Mouse (Mus musculus) lung, embryonic 16.5 days (tissue): ENCODE results near the gene Slc4a4. TPM values are rescaled to one million over a fixed set of nuclear protein-coding genes. Genes with fewer than 3 reads are reported as not detected.

Experiments
- ATAC-seq: fragments of 200-750 bp; cut with Nextera tagmentation; 2 replicates; pipeline ENCODE4 v1.8.0; 2017; ENCODE audit warnings: low read depth, mild to moderate bottlenecking, moderate library complexity
- H3K27ac ChIP-seq: fragments of 300-500 bp; sonication (generic); 2 replicates; pipeline ENCODE4 v1.5.1; 2014; ENCODE audit warnings: mild to moderate bottlenecking, control low read depth, low read length
- H3K27me3 ChIP-seq: fragments of 300-500 bp; sonication (generic); 2 replicates; pipeline ENCODE4 v1.6.1; 2014; ENCODE audit warnings: low read depth, low read length, mixed read lengths; ENCODE audit not compliant: control insufficient read depth, insufficient read depth
- H3K36me3 ChIP-seq: fragments of 300-500 bp; sonication (generic); 2 replicates; pipeline ENCODE4 v1.6.1; 2014; ENCODE audit warnings: low read length; ENCODE audit not compliant: control insufficient read depth, insufficient read depth
- H3K4me1 ChIP-seq: fragments of 300-500 bp; sonication (generic); replicated peaks from 2 replicates; pipeline ENCODE4 v1.6.1; 2014; ENCODE audit warnings: low read length, mixed read lengths; ENCODE audit not compliant: control insufficient read depth, insufficient read depth
- H3K4me2 ChIP-seq: fragments of 300-500 bp; sonication (generic); 2 replicates; pipeline ENCODE4 v1.6.1; 2014; ENCODE audit warnings: low read depth, low read length, control low read depth
- H3K4me3 ChIP-seq: fragments of 300-500 bp; sonication (generic); 2 replicates; pipeline ENCODE4 v1.5.1; 2014; ENCODE audit warnings: mild to moderate bottlenecking, low read length, control low read depth
- H3K9ac ChIP-seq: fragments of 300-500 bp; sonication (generic); 2 replicates; pipeline ENCODE4 v1.6.1; 2014; ENCODE audit warnings: low read length, control low read depth
- H3K9me3 ChIP-seq: fragments of 300-500 bp; sonication (generic); 2 replicates; pipeline ENCODE4 v1.6.1; 2016; ENCODE audit warnings: low read length; ENCODE audit not compliant: control insufficient read depth
- WGBS: fragments of 180-500 bp; shearing (Covaris S2); extraction: QIAGEN DNeasy Blood & Tissue Kit; methylation state at CpG from one replicate; pipeline ENCODE4 v1.1.7; 2014; 5-methylcytosine and 5-hydroxymethylcytosine counted together
- polyA plus RNA-seq: library from polyadenylated mRNA; unstranded; fragments of >200 nt; fragmentation: Nextera tagmentation; extraction: Ambion mirVana; gene quantifications from 2 replicates; pipeline ENCODE4 v1.2.1, GENCODE M21; 2015

Gene Slc4a4
- polyA plus RNA-seq, 1 experiment from 2014 or later: 2.8 TPM

DNA sequence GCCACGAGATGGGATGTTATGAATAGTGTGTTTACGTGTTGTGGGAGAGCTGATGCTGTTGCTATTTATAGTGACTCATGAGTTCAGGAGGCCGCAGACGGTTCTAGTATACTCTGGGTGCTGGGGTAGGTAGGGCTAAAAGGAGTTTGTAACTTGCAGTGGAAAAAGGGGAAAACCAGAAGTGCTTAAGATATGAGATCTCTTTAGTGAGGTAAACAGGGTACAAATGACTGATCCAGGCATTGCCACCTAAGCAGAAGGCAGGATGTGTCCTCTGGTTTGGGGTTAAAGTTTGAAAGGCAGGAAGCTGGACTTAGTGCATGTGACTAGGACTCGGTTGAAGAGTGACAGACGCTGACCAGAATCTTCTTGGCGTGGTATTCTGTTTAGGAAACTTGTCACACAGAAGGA is 74.7 kb downstream of the Slc4a4 start:
- ATAC-seq: no peak
- no peak overlapping the region for H3K27ac ChIP-seq
- WGBS: 49% methylated on average over 7 of the region's 7 CpGs
- H3K4me1 ChIP-seq: peaks cover 7% of the 10 kb centered on the region; the same call in 1 of the 2 replicates
- no peaks in the 10 kb centered on the region for H3K27me3 ChIP-seq
- H3K4me3 ChIP-seq: no peak overlapping the region
- H3K36me3 ChIP-seq: no peaks in the 10 kb centered on the region
- H3K9me3 ChIP-seq: no peaks in the 10 kb centered on the region
- no peak overlapping the region for H3K4me2 ChIP-seq
- H3K9ac ChIP-seq: no peak overlapping the region

DNA sequence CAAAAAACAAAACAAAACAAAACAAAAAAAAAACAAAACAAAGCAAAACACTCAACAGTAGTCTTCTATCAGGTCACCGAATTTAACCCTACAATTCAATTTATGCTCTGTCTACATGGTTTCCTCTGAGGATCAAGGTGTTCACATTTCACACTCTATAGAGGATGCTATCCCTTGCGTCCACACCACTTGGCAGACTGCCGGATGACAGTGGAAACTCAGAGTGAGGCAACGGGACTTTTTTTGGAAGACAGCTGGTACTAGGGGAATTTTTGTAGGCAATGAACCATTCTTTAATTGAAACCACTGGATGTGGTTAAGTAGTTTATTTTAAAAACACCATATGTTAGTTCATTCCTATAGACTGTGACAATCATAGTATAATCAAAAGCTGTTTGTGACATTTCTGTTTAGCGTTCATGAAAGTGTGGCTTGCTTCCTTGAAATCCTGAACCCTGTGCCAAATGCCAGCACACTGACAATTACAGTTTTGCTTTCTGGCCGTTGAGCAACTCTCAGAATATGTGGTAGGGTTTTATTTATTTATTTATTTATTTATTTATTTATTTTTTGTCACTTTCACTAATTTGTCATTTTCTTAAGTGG is 78.2 kb downstream of the Slc4a4 start:
- H3K9ac ChIP-seq: no peak overlapping the region
- no peak overlapping the region for H3K4me2 ChIP-seq
- peaks cover 7% of the 10 kb centered on the region; the same call in 1 of the 2 replicates for H3K4me1 ChIP-seq
- no peaks in the 10 kb centered on the region for H3K9me3 ChIP-seq
- H3K36me3 ChIP-seq: no peaks in the 10 kb centered on the region
- no peak overlapping the region for H3K4me3 ChIP-seq
- H3K27me3 ChIP-seq: no peaks in the 10 kb centered on the region
- peak; percentile 72; the same call in 1 of the 2 replicates for ATAC-seq
- 53% methylated on average over 6 of the region's 6 CpGs for WGBS
- no peak overlapping the region for H3K27ac ChIP-seq

DNA sequence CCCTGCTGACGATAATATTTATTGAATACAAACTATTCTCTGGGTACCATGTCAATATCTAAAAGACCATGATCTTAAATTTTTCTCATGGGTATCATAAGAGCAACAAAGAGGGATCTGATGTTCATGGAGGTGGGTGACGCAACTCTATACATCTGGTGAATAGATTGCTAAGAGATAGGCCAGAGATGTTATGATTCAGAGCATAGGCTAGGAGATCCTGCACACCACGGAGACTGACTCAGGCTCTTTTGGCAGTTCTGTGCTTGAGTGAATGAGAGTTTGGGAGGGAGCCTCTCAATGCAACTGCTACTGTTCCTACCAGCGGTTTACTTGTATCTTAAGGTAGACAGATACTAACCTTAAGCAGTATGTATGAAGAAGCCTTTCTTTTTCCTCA is 79.9 kb downstream of the Slc4a4 start:
- no peak for ATAC-seq
- Histone ChIP-seq H3K27ac (no peak overlapping the region), H3K9ac (no peak overlapping the region), H3K27me3 (no peaks in the 10 kb centered on the region), H3K36me3 (no peaks in the 10 kb centered on the region), H3K9me3 (no peaks in the 10 kb centered on the region), H3K4me3 (no peak overlapping the region), H3K4me1 (peaks cover under 1% of the 10 kb centered on the region; the same call in 1 of the 2 replicates), H3K4me2 (no peak overlapping the region)
- WGBS: 88% methylated on average over 4 of the region's 4 CpGs

DNA sequence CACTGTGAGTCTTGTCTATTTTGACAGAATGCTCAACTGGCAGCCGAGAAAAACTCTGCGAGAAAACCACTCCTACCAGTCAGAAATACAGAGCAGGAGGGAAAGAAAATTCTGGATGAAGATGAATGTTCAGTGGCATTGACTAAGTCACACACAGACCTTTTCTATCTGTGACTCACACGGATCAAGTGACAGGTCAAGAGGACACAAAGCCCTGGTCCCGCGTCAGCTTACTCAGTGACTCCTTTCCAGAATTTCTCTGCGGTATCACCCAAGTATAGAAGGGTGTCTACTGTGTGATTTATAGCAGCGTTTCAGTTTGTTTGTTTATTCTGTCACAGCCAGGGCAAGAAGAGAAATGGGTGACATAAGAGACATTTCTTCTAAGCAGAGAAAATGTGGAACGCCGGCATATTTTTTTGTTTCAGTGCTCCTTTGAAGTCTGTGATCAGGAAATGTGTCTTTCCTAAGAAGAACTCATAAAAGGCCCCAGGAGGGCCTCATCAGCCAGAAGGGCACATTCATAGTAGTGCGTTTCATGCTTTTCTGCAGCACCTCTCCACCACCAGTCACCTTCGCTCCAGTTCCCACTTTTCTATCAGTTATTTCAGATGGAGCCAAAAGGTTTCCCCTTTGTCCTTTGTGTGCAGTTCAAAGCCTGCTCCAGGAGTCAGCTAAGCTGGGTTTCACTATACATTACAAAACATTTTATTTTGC is 82.5 kb downstream of the Slc4a4 start:
- no peak; the same call in 1 of the 2 replicates for ATAC-seq
- no peaks in the 10 kb centered on the region for H3K27me3 ChIP-seq
- WGBS: 26% methylated on average over 11 of the region's 11 CpGs
- no peaks in the 10 kb centered on the region for H3K4me1 ChIP-seq
- no peaks in the 10 kb centered on the region for H3K36me3 ChIP-seq
- no peak overlapping the region for H3K4me3 ChIP-seq
- no peak overlapping the region for H3K9ac ChIP-seq
- no peak overlapping the region for H3K27ac ChIP-seq
- no peaks in the 10 kb centered on the region for H3K9me3 ChIP-seq
- no peak overlapping the region for H3K4me2 ChIP-seq

DNA sequence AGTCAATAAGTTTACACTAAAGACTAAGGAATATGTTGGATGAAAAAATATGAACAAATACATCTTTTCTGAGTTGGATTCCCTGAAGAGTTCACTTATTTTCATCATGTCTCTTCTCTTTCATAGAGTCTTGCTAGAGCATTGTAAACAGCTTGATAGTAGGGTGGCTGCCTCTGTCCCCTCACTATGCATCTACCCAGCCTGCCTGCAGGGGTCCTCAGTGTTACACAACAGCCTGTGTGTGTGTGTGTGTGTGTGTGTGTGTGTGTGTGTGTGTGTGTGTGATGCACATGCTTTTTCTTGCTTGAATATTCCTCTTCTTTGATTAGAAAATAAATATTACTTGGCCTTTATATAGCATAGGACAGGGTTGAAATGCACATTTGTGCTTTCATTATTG is 84.9 kb downstream of the Slc4a4 start:
- no peaks in the 10 kb centered on the region for H3K4me1 ChIP-seq
- H3K4me2 ChIP-seq: no peak overlapping the region
- H3K27me3 ChIP-seq: no peaks in the 10 kb centered on the region
- H3K4me3 ChIP-seq: no peak overlapping the region
- ATAC-seq: no peak
- H3K27ac ChIP-seq: no peak overlapping the region
- H3K9me3 ChIP-seq: no peaks in the 10 kb centered on the region
- no peaks in the 10 kb centered on the region for H3K36me3 ChIP-seq
- no peak overlapping the region for H3K9ac ChIP-seq

DNA sequence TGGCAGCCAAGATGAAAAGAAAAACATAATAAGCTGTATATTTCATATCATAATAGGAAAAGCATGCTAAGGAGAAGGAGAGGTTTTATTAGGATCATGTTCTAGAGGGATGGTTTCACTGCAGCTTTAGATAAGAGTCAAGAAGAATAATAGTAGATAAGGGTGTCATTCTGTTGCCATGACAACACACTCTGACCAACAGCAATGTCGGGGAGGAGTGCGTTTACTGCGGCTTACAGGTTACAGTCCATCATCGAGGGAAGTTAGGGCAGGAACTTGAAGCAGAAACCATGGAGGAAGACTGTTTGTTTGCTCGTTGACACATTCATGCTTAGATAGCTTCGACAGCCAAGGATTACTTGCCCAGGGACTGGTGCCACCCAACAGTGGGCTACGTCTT is 85.7 kb downstream of the Slc4a4 start:
- no peak for ATAC-seq
- Histone ChIP-seq H3K4me2 (no peak overlapping the region), H3K4me1 (no peaks in the 10 kb centered on the region), H3K27me3 (no peaks in the 10 kb centered on the region), H3K9ac (no peak overlapping the region), H3K9me3 (no peaks in the 10 kb centered on the region), H3K4me3 (no peak overlapping the region), H3K36me3 (no peaks in the 10 kb centered on the region), H3K27ac (no peak overlapping the region)
- 47% methylated on average over 7 of the region's 7 CpGs for WGBS

DNA sequence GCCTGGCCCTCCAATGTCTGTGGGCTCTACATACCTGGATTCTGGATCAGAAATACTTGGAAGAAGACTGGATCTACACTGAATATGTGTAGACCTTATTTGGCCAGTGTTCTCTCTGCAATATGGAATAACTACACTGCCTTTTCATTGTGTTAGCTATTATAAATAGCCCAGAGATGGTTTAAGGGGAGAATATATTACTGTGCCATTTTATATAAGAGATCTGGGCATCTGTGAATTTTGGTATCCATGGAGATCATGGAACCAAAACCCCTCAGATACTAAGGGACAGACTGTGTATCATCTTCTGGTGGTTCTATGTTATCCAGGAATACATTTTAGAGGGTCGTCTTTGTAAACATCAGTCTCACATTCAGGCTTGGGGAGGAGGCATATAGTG is 86.5 kb downstream of the Slc4a4 start:
- Histone ChIP-seq H3K4me3 (no peak overlapping the region), H3K9ac (no peak overlapping the region), H3K27ac (no peak overlapping the region), H3K36me3 (no peaks in the 10 kb centered on the region), H3K9me3 (no peaks in the 10 kb centered on the region), H3K27me3 (no peaks in the 10 kb centered on the region), H3K4me1 (no peaks in the 10 kb centered on the region), H3K4me2 (no peak overlapping the region)
- WGBS: 90% methylated on average over 1 of the region's 1 CpGs
- no peak for ATAC-seq

DNA sequence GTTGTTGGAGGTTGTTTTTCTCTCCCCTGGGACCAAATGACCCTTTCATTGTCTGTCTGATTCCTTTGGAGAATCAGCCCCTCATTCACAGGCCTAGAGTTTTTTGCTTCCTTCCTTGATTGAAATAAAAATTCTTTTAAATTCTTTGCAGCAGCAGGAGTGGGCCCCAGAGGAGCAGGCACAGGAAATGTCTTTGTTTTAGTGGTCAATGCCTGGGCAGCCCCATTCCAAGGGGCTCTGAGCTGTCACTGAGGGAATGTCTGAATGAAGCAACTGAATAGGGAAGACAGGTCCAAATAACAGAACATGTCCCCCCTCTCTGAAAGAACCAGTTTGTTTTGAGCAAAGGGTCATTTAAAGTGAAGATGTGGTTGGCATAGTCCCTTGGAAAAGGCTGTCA is 89.1 kb downstream of the Slc4a4 start:
- Histone ChIP-seq H3K9ac (no peak overlapping the region), H3K4me2 (no peak overlapping the region), H3K4me3 (no peak overlapping the region), H3K4me1 (0 out of 2 replicates have a peak, but pooled peaks cover 2% of the 10 kb centered on the region), H3K9me3 (no peaks in the 10 kb centered on the region), H3K27me3 (no peaks in the 10 kb centered on the region), H3K36me3 (no peaks in the 10 kb centered on the region), H3K27ac (no peak overlapping the region)
- ATAC-seq: no peak

DNA sequence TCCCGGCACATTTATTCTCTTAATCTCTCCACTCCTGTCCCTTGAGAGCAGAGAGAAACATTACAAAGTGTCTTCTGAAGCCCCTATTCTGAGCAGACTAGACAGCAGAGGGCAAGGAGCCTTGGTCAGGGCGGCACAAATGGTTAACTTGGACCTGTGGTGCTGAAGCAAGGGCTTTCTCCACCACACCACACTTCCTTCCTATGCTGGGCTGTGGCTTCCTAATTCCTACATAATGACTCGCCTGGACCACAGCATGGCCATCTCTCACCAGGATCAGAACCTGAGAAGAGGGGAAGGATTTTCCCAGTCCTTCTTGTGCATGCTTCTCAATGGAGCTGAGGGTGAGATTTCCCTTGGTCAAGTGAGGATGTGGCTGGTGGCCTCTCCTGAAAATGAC is 89.8 kb downstream of the Slc4a4 start:
- Histone ChIP-seq H3K9ac (no peak overlapping the region), H3K4me1 (0 out of 2 replicates have a peak, but pooled peaks cover 5% of the 10 kb centered on the region), H3K4me3 (no peak overlapping the region), H3K36me3 (no peaks in the 10 kb centered on the region), H3K9me3 (no peaks in the 10 kb centered on the region), H3K4me2 (no peak overlapping the region), H3K27me3 (no peaks in the 10 kb centered on the region), H3K27ac (no peak overlapping the region)
- WGBS: 76% methylated on average over 3 of the region's 3 CpGs
- ATAC-seq: no peak
